Mouse (Mus musculus) limb, embryonic 13.5 days (tissue): ENCODE results near the gene 4931409K22Rik. TPM values are rescaled to one million over a fixed set of nuclear protein-coding genes. Genes with fewer than 3 reads are reported as not detected.

Experiments
- ATAC-seq: fragments of 200-750 bp; cut with Nextera tagmentation; 2 replicates; pipeline ENCODE4 v1.8.0; 2017; ENCODE audit warnings: low read depth, moderate number of reproducible peaks, moderate TSS enrichment; ENCODE audit not compliant: low FRiP score
- H3K27ac ChIP-seq: fragments of 300-500 bp; sonication (generic); 2 replicates; pipeline ENCODE4 v1.5.1; 2015; ENCODE audit warnings: inconsistent platforms, mild to moderate bottlenecking, moderate library complexity
- H3K27me3 ChIP-seq: fragments of 300-500 bp; sonication (generic); 2 replicates; pipeline ENCODE4 v1.6.1; 2015; ENCODE audit warnings: mild to moderate bottlenecking, inconsistent platforms
- H3K36me3 ChIP-seq: fragments of 300-500 bp; sonication (generic); 2 replicates; pipeline ENCODE4 v1.6.1; 2015; ENCODE audit warnings: inconsistent platforms, mild to moderate bottlenecking, moderate library complexity
- H3K4me1 ChIP-seq: fragments of 300-500 bp; sonication (generic); 2 replicates; pipeline ENCODE4 v1.6.1; 2015; ENCODE audit warnings: inconsistent platforms
- H3K4me2 ChIP-seq: fragments of 300-500 bp; sonication (generic); replicated peaks from 2 replicates; pipeline ENCODE4 v1.6.1; 2015; ENCODE audit warnings: inconsistent platforms, mild to moderate bottlenecking, moderate library complexity
- H3K4me3 ChIP-seq: fragments of 300-500 bp; sonication (generic); 2 replicates; pipeline ENCODE4 v1.5.1; 2015; ENCODE audit warnings: moderate library complexity, mild to moderate bottlenecking, inconsistent platforms
- H3K9ac ChIP-seq: fragments of 300-500 bp; sonication (generic); 2 replicates; pipeline ENCODE4 v1.6.1; 2015; ENCODE audit warnings: mild to moderate bottlenecking, inconsistent platforms
- H3K9me3 ChIP-seq: fragments of 300-500 bp; sonication (generic); 2 replicates; pipeline ENCODE4 v1.6.1; 2016; ENCODE audit warnings: inconsistent platforms
- WGBS: fragments of 180-500 bp; shearing (Covaris S2); methylation state at CpG from one replicate; pipeline ENCODE4 v1.1.7; 2015; 5-methylcytosine and 5-hydroxymethylcytosine counted together
- polyA plus RNA-seq: library from polyadenylated mRNA; unstranded; fragments of >200 nt; fragmentation: Nextera tagmentation; extraction: Ambion mirVana; gene quantifications from 2 replicates; pipeline ENCODE4 v1.2.1, GENCODE M21; 2015

4931409K22Rik gene
- polyA plus RNA-seq, 1 experiment from 2014 or later, result 0.17 TPM

GRCm38 (mm10) chr5:24534292-24534691 is 22.3 kb downstream of the 4931409K22Rik start:
- Histone ChIP-seq H3K27me3 (peaks cover 66% of the 10 kb centered on the region), H3K36me3 (no peaks in the 10 kb centered on the region), H3K9me3 (no peaks in the 10 kb centered on the region), H3K9ac (no peak overlapping the region), H3K27ac (no peak overlapping the region), H3K4me2 (no peak overlapping the region), H3K4me3 (no peak overlapping the region), H3K4me1 (peaks cover 5% of the 10 kb centered on the region; the same call in 1 of the 2 replicates)
- 54% methylated on average over 5 of the region's 5 CpGs for WGBS
- ATAC-seq, result no peak

- Histone ChIP-seq H3K4me2 (no peak overlapping the region), H3K4me1 (no peaks in the 10 kb centered on the region), H3K9ac (no peak overlapping the region), H3K36me3 (no peaks in the 10 kb centered on the region), H3K27ac (no peak overlapping the region), H3K9me3 (no peaks in the 10 kb centered on the region), H3K4me3 (no peak overlapping the region), H3K27me3 (peaks cover 75% of the 10 kb centered on the region)
- no peak for ATAC-seq
- WGBS, result 50% methylated on average over 11 of the region's 11 CpGs
Observed at GRCm38 (mm10) chr5:24533391-24533790, 23.2 kb downstream of the 4931409K22Rik start.

- H3K9me3 ChIP-seq, result no peaks in the 10 kb centered on the region
- ATAC-seq, result peak; percentile 52; the same call in 1 of the 2 replicates
- WGBS, result 11% methylated on average over 24 of the region's 24 CpGs
- H3K4me3 ChIP-seq, result no peak overlapping the region
- no peak overlapping the region for H3K4me2 ChIP-seq
- peaks cover 87% of the 10 kb centered on the region for H3K27me3 ChIP-seq
- no peaks in the 10 kb centered on the region for H3K36me3 ChIP-seq
- H3K4me1 ChIP-seq, result peaks cover 10% of the 10 kb centered on the region
- no peak overlapping the region for H3K9ac ChIP-seq
- no peak overlapping the region for H3K27ac ChIP-seq
Observed at GRCm38 (mm10) chr5:24530042-24530689, 26.4 kb downstream of the 4931409K22Rik start.

GRCm38 (mm10) chr5:24527780-24528179 is 28.8 kb downstream of the 4931409K22Rik start:
- 14% methylated on average over 6 of the region's 6 CpGs for WGBS
- Histone ChIP-seq H3K27me3 (peaks cover 98% of the 10 kb centered on the region), H3K4me1 (peaks cover 10% of the 10 kb centered on the region), H3K4me2 (no peak overlapping the region), H3K4me3 (no peak overlapping the region), H3K27ac (no peak overlapping the region), H3K9ac (no peak overlapping the region), H3K9me3 (no peaks in the 10 kb centered on the region), H3K36me3 (no peaks in the 10 kb centered on the region)
- ATAC-seq, result no peak

- no peaks in the 10 kb centered on the region for H3K9me3 ChIP-seq
- peaks cover 98% of the 10 kb centered on the region for H3K27me3 ChIP-seq
- H3K4me2 ChIP-seq, result peak within 1 kb of the TSS; percentile 74
- no peaks in the 10 kb centered on the region for H3K36me3 ChIP-seq
- under 1% methylated on average over 39 of the region's 49 CpGs for WGBS
- no peak for ATAC-seq
- H3K27ac ChIP-seq, result no peak within 1 kb of the TSS
- peaks cover 10% of the 10 kb centered on the region for H3K4me1 ChIP-seq
- peak within 1 kb of the TSS; percentile 39; the same call in 1 of the 2 replicates for H3K9ac ChIP-seq
- peak within 1 kb of the TSS; percentile 44 for H3K4me3 ChIP-seq
Observed at GRCm38 (mm10) chr5:24526889-24527230, 29.7 kb downstream of the 4931409K22Rik start, which contains the start of gene Gbx1. TSS of gene Gbx1 (minus strand) at chr5:24527202.

GRCm38 (mm10) chr5:24526190-24526888 is 30.3 kb downstream of the 4931409K22Rik start:
- Histone ChIP-seq H3K4me2 (peak overlapping the region; percentile 74), H3K36me3 (no peaks in the 10 kb centered on the region), H3K9ac (peak overlapping the region; percentile 39; the same call in 1 of the 2 replicates), H3K4me1 (peaks cover 10% of the 10 kb centered on the region), H3K27me3 (peaks cover 98% of the 10 kb centered on the region), H3K4me3 (peak overlapping the region; percentile 44), H3K27ac (no peak overlapping the region), H3K9me3 (no peaks in the 10 kb centered on the region)
- 0 out of 2 replicates have a peak, but pooled peaks have one; percentile 14 for ATAC-seq
- under 1% methylated on average over 69 of the region's 109 CpGs for WGBS

GRCm38 (mm10) chr5:24525360-24526189 is 31.0 kb downstream of the 4931409K22Rik start:
- H3K4me1 ChIP-seq, result peaks cover 10% of the 10 kb centered on the region
- H3K36me3 ChIP-seq, result no peaks in the 10 kb centered on the region
- WGBS, result 5% methylated on average over 34 of the region's 34 CpGs
- no peak overlapping the region for H3K9ac ChIP-seq
- no peaks in the 10 kb centered on the region for H3K9me3 ChIP-seq
- peaks cover 93% of the 10 kb centered on the region for H3K27me3 ChIP-seq
- no peak for ATAC-seq
- H3K4me2 ChIP-seq, result peak overlapping the region; percentile 74
- peak overlapping the region; percentile 44 for H3K4me3 ChIP-seq
- no peak overlapping the region for H3K27ac ChIP-seq

GRCm38 (mm10) chr5:24524522-24524921 is 32.1 kb downstream of the 4931409K22Rik start:
- no peak for ATAC-seq
- H3K9ac ChIP-seq, result no peak overlapping the region
- WGBS, result 15% methylated on average over 4 of the region's 4 CpGs

GRCm38 (mm10) chr5:24523806-24524205 is 32.8 kb downstream of the 4931409K22Rik start:
- 55% methylated on average over 8 of the region's 8 CpGs for WGBS
- H3K4me2 ChIP-seq, result no peak overlapping the region

More at GRCm38 (mm10) chr5:24524522-24524921, 32.1 kb downstream of the 4931409K22Rik start:
- Histone ChIP-seq H3K4me3 (no peak overlapping the region), H3K4me2 (no peak overlapping the region), H3K9me3 (no peaks in the 10 kb centered on the region), H3K27me3 (peaks cover 94% of the 10 kb centered on the region), H3K36me3 (no peaks in the 10 kb centered on the region), H3K27ac (no peak overlapping the region), H3K4me1 (peaks cover 10% of the 10 kb centered on the region)

GRCm38 (mm10) chr5:24521366-24521765 is 35.2 kb downstream of the 4931409K22Rik start:
- Histone ChIP-seq H3K9me3 (no peaks in the 10 kb centered on the region), H3K36me3 (no peaks in the 10 kb centered on the region), H3K9ac (no peak overlapping the region), H3K27ac (no peak overlapping the region), H3K4me1 (peaks cover 4% of the 10 kb centered on the region), H3K27me3 (peaks cover 89% of the 10 kb centered on the region), H3K4me3 (no peak overlapping the region), H3K4me2 (no peak overlapping the region)
- ATAC-seq, result no peak
- WGBS, result 59% methylated on average over 8 of the region's 8 CpGs

More at GRCm38 (mm10) chr5:24523806-24524205, 32.8 kb downstream of the 4931409K22Rik start:
- no peak overlapping the region for H3K4me3 ChIP-seq
- no peaks in the 10 kb centered on the region for H3K36me3 ChIP-seq
- no peak overlapping the region for H3K27ac ChIP-seq
- no peak for ATAC-seq
- peaks cover 10% of the 10 kb centered on the region for H3K4me1 ChIP-seq
- no peaks in the 10 kb centered on the region for H3K9me3 ChIP-seq
- H3K27me3 ChIP-seq, result peaks cover 92% of the 10 kb centered on the region
- no peak overlapping the region for H3K9ac ChIP-seq

GRCm38 (mm10) chr5:24512271-24512670 is 44.3 kb downstream of the 4931409K22Rik start:
- Histone ChIP-seq H3K4me2 (no peak overlapping the region), H3K36me3 (no peaks in the 10 kb centered on the region), H3K27me3 (peaks cover 32% of the 10 kb centered on the region), H3K4me3 (no peak overlapping the region), H3K4me1 (peaks cover 7% of the 10 kb centered on the region), H3K9ac (no peak overlapping the region), H3K27ac (no peak overlapping the region), H3K9me3 (no peaks in the 10 kb centered on the region)
- WGBS, result 54% methylated on average over 8 of the region's 8 CpGs
- ATAC-seq, result no peak

GRCm38 (mm10) chr5:24510635-24511034 is 46.0 kb downstream of the 4931409K22Rik start:
- peaks cover 7% of the 10 kb centered on the region for H3K4me1 ChIP-seq
- ATAC-seq, result no peak
- H3K9ac ChIP-seq, result no peak overlapping the region
- H3K27ac ChIP-seq, result no peak overlapping the region
- H3K9me3 ChIP-seq, result no peaks in the 10 kb centered on the region
- peaks cover 32% of the 10 kb centered on the region for H3K27me3 ChIP-seq
- no peaks in the 10 kb centered on the region for H3K36me3 ChIP-seq
- H3K4me3 ChIP-seq, result no peak overlapping the region
- WGBS, result 43% methylated on average over 11 of the region's 11 CpGs
- H3K4me2 ChIP-seq, result no peak overlapping the region
